Mouse (Mus musculus) limb, embryonic 14.5 days (tissue): Measurements from ENCODE around the gene En2. TPM values are rescaled to one million over a fixed set of nuclear protein-coding genes. Genes with fewer than 3 reads are reported as not detected.

Experiments
- ATAC-seq: fragments of 200-750 bp; cut with Nextera tagmentation; 2 replicates; pipeline ENCODE4 v1.8.0; 2017; ENCODE audit warnings: low read depth, moderate number of reproducible peaks, moderate TSS enrichment; ENCODE audit not compliant: low FRiP score
- DNase-seq: peaks from one replicate; pipeline ENCODE4 v3.0.0-alpha.2; 2015; ENCODE audit warnings: low spot score
- H3K27ac ChIP-seq: fragments of 300-500 bp; sonication (generic); replicated peaks from 2 replicates; pipeline ENCODE4 v1.5.1; 2014; ENCODE audit warnings: low read depth, mild to moderate bottlenecking, low read length, moderate library complexity, mixed read lengths
- H3K27me3 ChIP-seq: fragments of 300-500 bp; sonication (generic); 2 replicates; pipeline ENCODE4 v1.6.1; 2014; ENCODE audit warnings: low read length, mixed read lengths; ENCODE audit not compliant: control insufficient read depth, insufficient read depth
- H3K36me3 ChIP-seq: fragments of 300-500 bp; sonication (generic); 2 replicates; pipeline ENCODE4 v1.6.1; 2014; ENCODE audit warnings: mild to moderate bottlenecking, low read length, moderate library complexity, mixed read lengths; ENCODE audit not compliant: control insufficient read depth, insufficient read depth
- H3K4me1 ChIP-seq: fragments of 300-500 bp; sonication (generic); 2 replicates; pipeline ENCODE4 v1.6.1; 2014; ENCODE audit warnings: antibody characterized with exemption, low read length, mixed read lengths; ENCODE audit not compliant: control insufficient read depth, insufficient read depth
- H3K4me2 ChIP-seq: fragments of 300-500 bp; sonication (generic); replicated peaks from 2 replicates; pipeline ENCODE4 v1.6.1; 2014; ENCODE audit warnings: low read depth, mild to moderate bottlenecking, low read length, moderate library complexity; ENCODE audit not compliant: severe bottlenecking
- H3K4me3 ChIP-seq: fragments of 300-500 bp; sonication (generic); replicated peaks from 2 replicates; pipeline ENCODE4 v1.5.1; 2014; ENCODE audit warnings: low read length
- H3K9ac ChIP-seq: fragments of 300-500 bp; sonication (generic); 2 replicates; pipeline ENCODE4 v1.6.1; 2014; ENCODE audit warnings: mild to moderate bottlenecking, low read depth, low read length, moderate library complexity; ENCODE audit not compliant: severe bottlenecking
- H3K9me3 ChIP-seq: fragments of 300-500 bp; sonication (generic); 2 replicates; pipeline ENCODE4 v1.6.1; 2016; ENCODE audit warnings: low read length; ENCODE audit not compliant: control insufficient read depth
- POLR2A ChIP-seq: fragments of 200-500 bp; IDR thresholded peaks from 2 replicates; pipeline ENCODE4 v1.8.0; 2012; ENCODE audit warnings: inconsistent platforms, mild to moderate bottlenecking, moderate library complexity, borderline replicate concordance; ENCODE audit not compliant: insufficient read depth, insufficient read length; ENCODE audit errors: extremely low read depth
- WGBS: fragments of 180-500 bp; shearing (Covaris S2); extraction: QIAGEN DNeasy Blood & Tissue Kit; methylation state at CpG from one replicate; pipeline ENCODE4 v1.1.7; 2014; 5-methylcytosine and 5-hydroxymethylcytosine counted together
- polyA plus RNA-seq, 2 experiments: library from polyadenylated mRNA; depleted of rRNA in 1 of 2; stranded (reverse) in 1 of 2; unstranded in 1 of 2; fragments of >200 nt; fragmentation: Nextera tagmentation in 1 of 2; extraction: Ambion mirVana in 1 of 2; gene quantifications; 2 replicates each; pipeline versions ENCODE4 v1.2.1 to v1.2.3; 2012 to 2014

Gene En2
- polyA plus RNA-seq, 2 experiments: 0.06 TPM; not detected in 1

DNA sequence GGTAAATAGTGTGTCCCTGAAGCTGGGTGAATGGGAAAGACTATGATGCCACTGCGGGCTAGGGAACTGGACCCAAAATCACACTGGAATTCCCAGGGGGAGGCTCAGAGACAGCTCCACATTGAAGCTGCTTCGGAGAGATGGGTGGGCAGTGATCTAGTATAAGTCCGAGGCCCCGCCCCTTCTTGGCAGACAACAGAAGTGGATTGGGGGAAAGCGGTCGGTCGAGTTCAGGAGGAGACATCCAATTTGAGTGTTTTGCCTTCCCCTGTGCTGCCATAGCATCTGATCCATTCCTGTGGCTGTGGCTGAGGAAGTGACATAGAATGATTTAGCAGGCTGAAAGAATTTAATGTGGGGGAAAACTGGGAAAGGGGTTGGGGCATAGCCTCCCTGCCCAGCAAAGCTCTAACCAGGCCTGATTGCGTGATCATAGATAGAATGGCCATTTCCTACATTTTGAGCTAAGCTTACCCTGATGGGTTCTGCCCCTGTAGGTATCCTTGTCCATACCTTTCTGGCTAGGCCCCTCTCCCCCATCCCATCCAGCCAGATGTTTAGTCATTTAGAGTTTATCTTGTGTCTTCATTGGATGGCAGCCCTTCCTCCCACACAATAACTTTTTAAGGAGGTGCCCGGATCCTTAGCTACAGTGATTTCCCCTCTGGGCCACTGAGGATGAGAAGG, 8.3 kb upstream of the En2 start:
- Histone ChIP-seq H3K4me1 (no peaks in the 10 kb centered on the region; the same call in 1 of the 2 replicates), H3K9me3 (no peaks in the 10 kb centered on the region), H3K4me3 (no peak overlapping the region), H3K27me3 (peaks cover 73% of the 10 kb centered on the region), H3K27ac (no peak overlapping the region), H3K36me3 (no peaks in the 10 kb centered on the region), H3K4me2 (no peak overlapping the region), H3K9ac (no peak overlapping the region)
- no peak for TF ChIP-seq POLR2A
- no peak for ATAC-seq
- no peak for DNase-seq
- WGBS: 2% methylated on average over 9 of the region's 9 CpGs

DNA sequence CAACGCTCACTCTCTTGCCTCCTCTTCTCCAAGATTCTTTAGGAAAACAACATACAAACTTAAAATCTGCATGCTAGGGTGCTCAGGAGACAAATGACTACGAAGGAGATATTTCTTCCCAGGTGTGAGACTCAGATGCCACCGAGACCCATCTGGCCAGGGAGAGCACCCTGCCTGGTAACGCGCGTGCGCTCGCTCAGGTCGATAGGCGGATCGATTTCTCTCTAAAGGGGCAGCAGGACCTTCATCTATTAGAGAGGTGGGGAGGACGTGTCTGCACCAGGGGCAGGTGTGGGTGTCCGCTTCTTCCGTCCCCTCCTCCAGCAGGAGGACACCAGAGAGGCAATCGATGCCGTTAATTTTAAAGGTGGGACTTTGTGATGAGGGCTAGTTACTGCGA, 7.7 kb upstream of the En2 start:
- Histone ChIP-seq H3K36me3 (no peaks in the 10 kb centered on the region), H3K4me1 (no peaks in the 10 kb centered on the region; the same call in 1 of the 2 replicates), H3K27ac (no peak overlapping the region), H3K4me2 (peak overlapping the region; percentile 19; the same call in 1 of the 2 replicates), H3K9ac (no peak overlapping the region), H3K9me3 (no peaks in the 10 kb centered on the region), H3K4me3 (peak overlapping the region; percentile 13; the same call in 1 of the 2 replicates), H3K27me3 (peaks cover 76% of the 10 kb centered on the region)
- WGBS: 1% methylated on average over 17 of the region's 17 CpGs
- ATAC-seq: no peak
- no peak for TF ChIP-seq POLR2A
- DNase-seq: no peak

DNA sequence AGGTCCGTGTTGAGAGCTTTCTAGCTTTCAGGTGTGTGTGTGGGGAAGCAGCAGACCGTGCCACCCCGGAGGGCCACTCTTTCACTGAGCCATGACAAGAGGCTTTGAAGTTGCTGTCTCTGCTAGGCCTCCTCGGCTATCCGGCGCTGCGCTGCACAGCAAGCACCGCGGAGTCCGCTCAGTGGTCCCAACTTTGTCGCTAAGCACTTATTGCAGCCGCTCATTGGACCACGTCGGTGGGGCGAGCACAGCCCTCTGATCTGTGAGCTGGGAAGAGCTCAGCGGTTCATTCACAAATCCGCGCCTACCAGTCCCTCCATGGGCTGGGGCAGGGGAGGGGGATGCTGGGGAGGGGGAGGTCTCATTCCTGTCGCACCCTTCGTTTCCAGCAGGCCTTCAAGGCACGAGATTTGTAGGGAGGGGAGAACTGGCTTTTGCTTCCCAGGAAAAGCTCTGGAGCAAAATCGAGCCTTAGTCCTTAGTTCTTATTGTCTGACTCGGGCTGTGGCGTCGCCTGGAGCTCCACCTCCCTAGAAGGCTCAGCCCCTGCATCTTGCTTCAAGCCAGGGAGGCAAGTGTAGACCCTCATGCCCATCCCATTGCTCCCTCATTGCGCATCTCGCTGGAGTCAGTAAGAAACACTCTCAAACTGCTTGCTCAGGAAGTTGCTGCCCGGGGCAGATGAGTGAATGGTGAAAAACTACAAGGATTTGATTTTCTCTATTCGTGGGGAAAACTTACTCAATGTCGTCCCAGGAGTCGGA, 7.0 kb upstream of the En2 start:
- Histone ChIP-seq H3K9ac (no peak overlapping the region), H3K27me3 (peaks cover 82% of the 10 kb centered on the region), H3K36me3 (no peaks in the 10 kb centered on the region), H3K4me2 (peak overlapping the region; percentile 19; the same call in 1 of the 2 replicates), H3K4me1 (no peaks in the 10 kb centered on the region; the same call in 1 of the 2 replicates), H3K27ac (no peak overlapping the region), H3K9me3 (no peaks in the 10 kb centered on the region), H3K4me3 (peak overlapping the region; percentile 13)
- WGBS: 2% methylated on average over 28 of the region's 31 CpGs
- ATAC-seq (no peak), DNase-seq (no peak)
- no peak for TF ChIP-seq POLR2A

DNA sequence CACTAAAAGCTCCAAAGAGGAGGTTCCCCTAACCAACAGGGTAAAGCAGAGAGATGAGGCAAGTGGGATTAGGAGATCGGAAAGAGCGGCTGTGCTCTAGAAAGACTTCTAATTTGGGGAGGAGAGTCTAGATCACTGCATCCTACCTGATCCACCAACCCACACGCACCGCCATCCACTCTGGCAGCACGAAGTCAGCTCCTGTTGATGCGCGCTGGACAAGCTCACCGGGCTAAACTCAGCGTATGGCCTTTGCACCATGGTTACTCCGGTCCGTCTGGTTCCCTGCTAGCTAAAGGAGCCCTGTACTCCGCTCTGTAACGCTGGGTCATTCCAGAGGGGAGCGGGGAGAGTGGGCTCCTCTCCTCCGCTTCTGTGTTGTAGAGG, 6.4 kb upstream of the En2 start:
- WGBS: 1% methylated on average over 15 of the region's 15 CpGs
- TF ChIP-seq POLR2A: no peak

DNA sequence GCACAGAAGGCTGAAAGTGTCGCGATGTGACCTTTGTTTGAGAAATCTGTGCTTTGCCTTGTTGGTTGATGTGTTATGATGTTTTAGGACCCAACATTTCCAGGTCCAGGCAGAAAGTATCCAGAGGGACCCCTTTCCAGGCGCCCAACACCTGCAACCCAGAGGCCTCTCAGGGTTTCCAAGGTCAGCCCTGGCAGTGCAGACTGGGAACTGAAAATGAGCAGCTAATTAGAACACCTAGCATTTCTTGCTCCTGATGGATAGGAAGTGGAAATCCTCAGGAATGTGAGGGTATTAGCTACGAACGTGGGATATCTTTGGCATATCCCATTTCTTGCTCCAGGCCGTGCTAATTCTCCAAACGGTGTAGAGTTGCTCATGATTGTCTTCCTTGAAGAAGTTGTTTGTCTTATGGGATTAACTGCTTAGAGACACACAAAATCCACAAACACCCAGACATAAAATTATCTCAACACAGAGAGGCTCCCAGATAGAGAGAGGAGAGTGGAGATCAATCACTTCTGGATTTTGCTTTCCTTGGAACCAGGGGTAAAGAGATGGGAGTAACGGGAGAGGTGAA, 5.5 kb upstream of the En2 start:
- Histone ChIP-seq H3K27ac (no peak overlapping the region), H3K27me3 (peaks cover 90% of the 10 kb centered on the region), H3K9ac (no peak overlapping the region), H3K9me3 (no peaks in the 10 kb centered on the region), H3K36me3 (no peaks in the 10 kb centered on the region), H3K4me3 (no peak overlapping the region), H3K4me1 (no peaks in the 10 kb centered on the region; the same call in 1 of the 2 replicates), H3K4me2 (no peak overlapping the region)
- no peak for ATAC-seq
- no peak for DNase-seq
- 6% methylated on average over 8 of the region's 8 CpGs for WGBS
- TF ChIP-seq POLR2A: no peak

More for the DNA sequence above, 6.4 kb upstream of the En2 start:
- Histone ChIP-seq H3K9me3 (no peaks in the 10 kb centered on the region), H3K9ac (no peak overlapping the region), H3K27me3 (peaks cover 85% of the 10 kb centered on the region), H3K27ac (no peak overlapping the region), H3K4me2 (no peak overlapping the region), H3K4me1 (no peaks in the 10 kb centered on the region; the same call in 1 of the 2 replicates), H3K4me3 (0 out of 2 replicates have a peak overlapping the region, but pooled peaks have one; percentile 13), H3K36me3 (no peaks in the 10 kb centered on the region)
- DNase-seq (no peak), ATAC-seq (no peak)
